Mouse (Mus musculus) heart, embryonic 12.5 days (tissue): ENCODE measurements around the gene Dbi. TPM values are rescaled to one million over a fixed set of nuclear protein-coding genes. Genes with fewer than 3 reads are reported as not detected.

Source experiments
- ATAC-seq: fragments of 200-750 bp; cut with Nextera tagmentation; 2 replicates; pipeline ENCODE4 v1.8.0; 2017; ENCODE audit warnings: moderate TSS enrichment, moderate library complexity; ENCODE audit not compliant: insufficient number of reproducible peaks, low FRiP score
- H3K27ac ChIP-seq: fragments of 300-500 bp; sonication (generic); 2 replicates; pipeline ENCODE4 v1.5.1; 2016; ENCODE audit warnings: mild to moderate bottlenecking, moderate library complexity; ENCODE audit not compliant: poor library complexity, severe bottlenecking
- H3K27me3 ChIP-seq: fragments of 300-500 bp; sonication (generic); replicated peaks from 2 replicates; pipeline ENCODE4 v1.6.1; 2016; ENCODE audit warnings: mild to moderate bottlenecking, moderate library complexity
- H3K36me3 ChIP-seq: fragments of 300-500 bp; sonication (generic); 2 replicates; pipeline ENCODE4 v1.6.1; 2016; ENCODE audit warnings: mild to moderate bottlenecking, moderate library complexity
- H3K4me1 ChIP-seq: fragments of 300-500 bp; sonication (generic); replicated peaks from 2 replicates; pipeline ENCODE4 v1.6.1; 2016; ENCODE audit warnings: mild to moderate bottlenecking
- H3K4me2 ChIP-seq: fragments of 300-500 bp; sonication (generic); 2 replicates; pipeline ENCODE4 v1.6.1; 2016; ENCODE audit warnings: mild to moderate bottlenecking, moderate library complexity
- H3K4me3 ChIP-seq: fragments of 300-500 bp; sonication (generic); 2 replicates; pipeline ENCODE4 v1.5.1; 2016; ENCODE audit warnings: mild to moderate bottlenecking
- H3K9ac ChIP-seq: fragments of 300-500 bp; sonication (generic); 2 replicates; pipeline ENCODE4 v1.6.1; 2016; ENCODE audit warnings: mild to moderate bottlenecking, moderate library complexity
- H3K9me3 ChIP-seq: fragments of 300-500 bp; sonication (generic); replicated peaks from 2 replicates; pipeline ENCODE4 v1.6.1; 2016; ENCODE audit warnings: mild to moderate bottlenecking, moderate library complexity
- WGBS: fragments of 180-500 bp; shearing (Covaris S2); methylation state at CpG from one replicate; pipeline ENCODE4 v1.1.7; 2016; 5-methylcytosine and 5-hydroxymethylcytosine counted together
- polyA plus RNA-seq: library from polyadenylated mRNA; unstranded; fragments of >200 nt; fragmentation: Nextera tagmentation; extraction: Ambion mirVana; gene quantifications from 2 replicates; pipeline ENCODE4 v1.2.1, GENCODE M21; 2016

Dbi gene
- polyA plus RNA-seq, 1 experiment from 2014 or later, result 695 TPM

GRCm38 (mm10) chr1:120142551-120142950 lies 21.7 kb upstream of the Dbi start:
- no peaks in the 10 kb centered on the region for H3K27me3 ChIP-seq
- H3K4me3 ChIP-seq, result no peak overlapping the region
- H3K4me2 ChIP-seq, result no peak overlapping the region
- H3K27ac ChIP-seq, result no peak overlapping the region
- H3K36me3 ChIP-seq, result no peaks in the 10 kb centered on the region
- ATAC-seq, result no peak
- peaks cover 8% of the 10 kb centered on the region for H3K4me1 ChIP-seq
- no peak overlapping the region for H3K9ac ChIP-seq
- no peaks in the 10 kb centered on the region for H3K9me3 ChIP-seq
- WGBS, result 69% methylated on average over 5 of the region's 5 CpGs

DNA sequence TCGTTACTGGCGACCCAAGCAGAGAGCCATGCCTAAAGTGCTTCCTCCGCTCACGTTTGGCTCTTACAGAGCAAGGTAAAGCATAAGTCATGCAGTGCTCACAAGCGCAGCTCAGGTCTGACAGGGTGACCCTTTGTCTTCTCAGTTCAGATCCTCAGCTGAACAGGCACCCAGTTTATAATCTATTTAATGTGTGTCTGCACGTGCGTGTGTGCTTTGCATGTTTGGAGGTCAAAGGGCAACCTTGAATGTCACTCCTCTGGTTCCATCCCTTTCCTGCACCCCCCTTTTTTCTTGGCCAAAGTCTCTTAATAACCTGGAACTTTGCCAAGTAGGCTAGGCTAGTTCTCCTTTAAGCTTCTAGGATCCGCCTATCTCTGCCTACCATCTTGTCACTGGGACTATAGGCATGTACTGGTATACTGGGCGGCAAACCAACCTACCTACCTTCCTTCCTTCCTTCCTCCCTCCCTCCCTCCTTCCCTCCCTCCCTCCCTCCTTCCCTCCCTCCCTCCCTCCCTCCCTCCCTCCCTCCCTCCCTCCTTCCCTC lies 19.3 kb upstream of the Dbi start:
- H3K9ac ChIP-seq, result no peak overlapping the region
- no peaks in the 10 kb centered on the region for H3K9me3 ChIP-seq
- no peak overlapping the region for H3K4me3 ChIP-seq
- 86% methylated on average over 9 of the region's 9 CpGs for WGBS
- H3K36me3 ChIP-seq, result no peaks in the 10 kb centered on the region
- H3K4me2 ChIP-seq, result no peak overlapping the region
- ATAC-seq, result no peak
- H3K4me1 ChIP-seq, result peaks cover 12% of the 10 kb centered on the region
- no peaks in the 10 kb centered on the region for H3K27me3 ChIP-seq
- H3K27ac ChIP-seq, result no peak overlapping the region

DNA sequence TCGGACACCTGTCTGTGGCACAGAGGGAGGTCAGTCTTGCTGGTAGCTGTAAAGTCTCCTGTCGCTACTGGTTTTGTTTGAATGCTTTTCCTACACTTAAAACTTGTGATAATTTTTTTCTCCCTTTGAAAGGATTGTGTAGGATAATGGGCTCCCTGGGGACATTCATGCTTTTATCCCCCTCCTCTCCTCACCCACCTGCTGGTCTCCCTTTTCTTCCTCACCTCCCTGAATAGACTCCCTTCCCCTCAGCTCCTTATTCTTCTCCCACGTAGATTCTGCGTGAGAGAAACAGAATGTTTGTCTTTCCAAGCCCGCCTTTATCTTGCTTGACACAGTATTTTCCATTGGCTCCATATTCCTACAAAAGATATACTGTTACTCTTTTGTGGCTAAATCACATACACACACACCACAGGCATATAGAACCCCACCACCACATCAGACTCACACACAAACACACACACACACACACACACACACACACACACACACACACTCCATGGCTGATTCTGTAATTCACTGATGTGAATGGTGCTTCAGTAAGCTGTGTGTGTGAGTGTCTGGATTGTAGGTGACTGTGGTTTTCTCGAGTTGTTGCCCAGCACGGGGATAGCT lies 18.2 kb upstream of the Dbi start:
- ATAC-seq, result no peak
- no peak overlapping the region for H3K9ac ChIP-seq
- WGBS, result 34% methylated on average over 7 of the region's 7 CpGs
- H3K36me3 ChIP-seq, result no peaks in the 10 kb centered on the region
- peaks cover 12% of the 10 kb centered on the region for H3K4me1 ChIP-seq
- H3K27me3 ChIP-seq, result no peaks in the 10 kb centered on the region
- no peaks in the 10 kb centered on the region for H3K9me3 ChIP-seq
- H3K4me2 ChIP-seq, result no peak overlapping the region
- no peak overlapping the region for H3K27ac ChIP-seq
- no peak overlapping the region for H3K4me3 ChIP-seq

DNA sequence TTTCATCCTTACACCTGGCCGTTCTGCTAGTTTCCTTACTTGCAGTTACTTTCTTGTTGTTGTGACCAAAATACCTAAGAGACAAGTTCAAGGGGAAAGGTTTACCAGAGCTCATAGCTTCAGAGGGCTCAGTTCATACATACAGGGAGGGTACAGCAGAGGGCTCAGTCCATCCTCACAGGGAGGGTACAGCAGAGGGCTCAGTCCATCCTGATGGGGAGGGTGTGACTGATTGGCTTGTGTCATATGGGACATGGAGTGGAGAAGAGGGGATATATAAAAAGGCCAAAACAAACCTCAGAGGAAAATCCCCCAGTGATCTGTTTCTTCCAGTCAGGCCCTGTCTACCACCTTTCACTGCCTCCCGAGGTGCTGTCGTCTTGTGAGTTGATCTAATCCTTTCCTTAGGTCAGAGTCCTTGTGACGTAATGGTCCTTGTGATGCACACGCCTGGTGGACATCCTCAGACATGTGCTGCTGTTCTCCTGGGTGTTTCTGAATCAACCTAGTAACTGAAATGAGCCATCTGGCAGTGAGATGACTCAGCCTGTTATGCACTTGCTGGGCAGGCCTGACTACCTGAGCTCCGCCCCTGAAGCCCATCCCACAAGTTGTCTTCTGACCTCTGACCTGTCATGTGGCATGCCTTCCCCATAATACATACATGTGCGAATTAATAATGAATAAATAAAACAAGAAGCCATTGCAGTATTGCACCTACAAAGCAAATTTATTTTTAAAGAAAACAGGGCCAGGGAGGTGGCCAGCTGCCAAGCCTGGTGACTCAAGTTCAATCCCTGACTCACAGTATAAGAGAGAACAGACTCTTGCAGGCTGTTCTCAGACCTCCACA lies 15.3 kb upstream of the Dbi start:
- Histone ChIP-seq H3K27ac (no peak overlapping the region), H3K9ac (no peak overlapping the region), H3K9me3 (peaks cover 12% of the 10 kb centered on the region; the same call in 1 of the 2 replicates), H3K4me1 (peaks cover 8% of the 10 kb centered on the region), H3K36me3 (no peaks in the 10 kb centered on the region), H3K4me2 (no peak overlapping the region), H3K27me3 (no peaks in the 10 kb centered on the region), H3K4me3 (no peak overlapping the region)
- WGBS, result 69% methylated on average over 7 of the region's 7 CpGs
- ATAC-seq, result no peak

DNA sequence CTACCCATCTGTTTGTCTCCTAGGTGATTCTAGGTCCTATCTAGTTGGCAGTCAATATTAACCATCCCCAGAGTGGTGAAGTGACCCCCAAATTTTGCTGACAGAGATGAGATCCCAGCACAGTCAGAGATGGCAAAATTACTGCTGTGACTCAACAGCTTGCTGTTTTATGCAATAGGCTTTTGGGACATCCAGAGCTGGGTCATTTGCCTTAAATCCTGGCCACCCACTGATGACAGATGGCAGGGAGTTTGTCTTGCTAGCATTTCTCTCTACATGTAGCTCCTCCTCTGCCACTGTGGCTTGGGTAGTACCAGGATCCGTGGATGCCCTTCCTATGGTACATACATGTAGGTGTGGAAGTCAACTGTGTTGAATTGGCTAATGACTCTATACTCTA lies 11.5 kb upstream of the Dbi start:
- no peak for ATAC-seq
- no peaks in the 10 kb centered on the region for H3K36me3 ChIP-seq
- no peak overlapping the region for H3K4me2 ChIP-seq
- 75% methylated on average over 1 of the region's 1 CpGs for WGBS
- H3K27me3 ChIP-seq, result no peaks in the 10 kb centered on the region
- H3K9me3 ChIP-seq, result peaks cover 12% of the 10 kb centered on the region; the same call in 1 of the 2 replicates
- no peak overlapping the region for H3K9ac ChIP-seq
- peaks cover 4% of the 10 kb centered on the region; the same call in 1 of the 2 replicates for H3K4me1 ChIP-seq
- no peak overlapping the region for H3K27ac ChIP-seq
- H3K4me3 ChIP-seq, result no peak overlapping the region

GRCm38 (mm10) chr1:120126318-120126717 lies 5.4 kb upstream of the Dbi start:
- Histone ChIP-seq H3K36me3 (no peaks in the 10 kb centered on the region), H3K4me3 (no peak overlapping the region), H3K9ac (no peak overlapping the region), H3K9me3 (no peaks in the 10 kb centered on the region), H3K4me1 (peaks cover 4% of the 10 kb centered on the region; the same call in 1 of the 2 replicates), H3K4me2 (no peak overlapping the region), H3K27me3 (no peaks in the 10 kb centered on the region), H3K27ac (no peak overlapping the region)
- 60% methylated on average over 9 of the region's 9 CpGs for WGBS
- no peak for ATAC-seq

GRCm38 (mm10) chr1:120125471-120125870 lies 4.6 kb upstream of the Dbi start:
- H3K9ac ChIP-seq, result no peak overlapping the region
- peaks cover 4% of the 10 kb centered on the region; the same call in 1 of the 2 replicates for H3K4me1 ChIP-seq
- no peaks in the 10 kb centered on the region for H3K9me3 ChIP-seq
- H3K4me3 ChIP-seq, result no peak overlapping the region
- WGBS, result 70% methylated on average over 6 of the region's 6 CpGs
- H3K36me3 ChIP-seq, result no peaks in the 10 kb centered on the region
- no peaks in the 10 kb centered on the region for H3K27me3 ChIP-seq
- no peak overlapping the region for H3K27ac ChIP-seq
- H3K4me2 ChIP-seq, result no peak overlapping the region
- ATAC-seq, result no peak

- Histone ChIP-seq H3K4me1 (peaks cover 10% of the 10 kb centered on the region), H3K4me2 (no peak overlapping the region), H3K36me3 (no peaks in the 10 kb centered on the region), H3K27me3 (no peaks in the 10 kb centered on the region), H3K9me3 (no peaks in the 10 kb centered on the region), H3K9ac (no peak overlapping the region), H3K27ac (no peak overlapping the region), H3K4me3 (no peak overlapping the region)
- ATAC-seq, result no peak
- WGBS, result 62% methylated on average over 4 of the region's 4 CpGs
Observed at GRCm38 (mm10) chr1:120124839-120125238, 4.0 kb upstream of the Dbi start.

GRCm38 (mm10) chr1:120122634-120123383 lies 1.9 kb upstream of the Dbi start:
- ATAC-seq, result no peak

GRCm38 (mm10) chr1:120121930-120122530 lies 1.2 kb upstream of the Dbi start:
- H3K36me3 ChIP-seq, result peaks cover 20% of the 10 kb centered on the region
- H3K4me2 ChIP-seq, result peak overlapping the region; percentile 82
- H3K9ac ChIP-seq, result peak overlapping the region; percentile 68; the same call in 1 of the 2 replicates
- peak overlapping the region; percentile 96 for H3K27ac ChIP-seq
- 90% methylated on average over 9 of the region's 9 CpGs for WGBS
- H3K27me3 ChIP-seq, result no peaks in the 10 kb centered on the region
- no peaks in the 10 kb centered on the region for H3K9me3 ChIP-seq
- H3K4me1 ChIP-seq, result peaks cover 32% of the 10 kb centered on the region
- peak overlapping the region; percentile 67 for H3K4me3 ChIP-seq
- ATAC-seq, result no peak

More at GRCm38 (mm10) chr1:120122634-120123383, 1.9 kb upstream of the Dbi start:
- no peak overlapping the region for H3K4me2 ChIP-seq
- no peak overlapping the region for H3K4me3 ChIP-seq
- H3K4me1 ChIP-seq, result peaks cover 28% of the 10 kb centered on the region
- peaks cover 18% of the 10 kb centered on the region for H3K36me3 ChIP-seq
- no peaks in the 10 kb centered on the region for H3K27me3 ChIP-seq
- H3K27ac ChIP-seq, result no peak overlapping the region
- WGBS, result 87% methylated on average over 8 of the region's 8 CpGs
- no peak overlapping the region for H3K9ac ChIP-seq
- H3K9me3 ChIP-seq, result no peaks in the 10 kb centered on the region
